Mouse (Mus musculus) 416B (cell line): ENCODE measurements around the gene Anxa1.
A peak's percentile ranks its signal among the peaks of the same experiment; 100 is the strongest.

Source experiments
- DNase-seq: peaks from one replicate; pipeline ENCODE4 v3.0.0; 2011; ENCODE audit warnings: low read depth

Gene Anxa1

DNA sequence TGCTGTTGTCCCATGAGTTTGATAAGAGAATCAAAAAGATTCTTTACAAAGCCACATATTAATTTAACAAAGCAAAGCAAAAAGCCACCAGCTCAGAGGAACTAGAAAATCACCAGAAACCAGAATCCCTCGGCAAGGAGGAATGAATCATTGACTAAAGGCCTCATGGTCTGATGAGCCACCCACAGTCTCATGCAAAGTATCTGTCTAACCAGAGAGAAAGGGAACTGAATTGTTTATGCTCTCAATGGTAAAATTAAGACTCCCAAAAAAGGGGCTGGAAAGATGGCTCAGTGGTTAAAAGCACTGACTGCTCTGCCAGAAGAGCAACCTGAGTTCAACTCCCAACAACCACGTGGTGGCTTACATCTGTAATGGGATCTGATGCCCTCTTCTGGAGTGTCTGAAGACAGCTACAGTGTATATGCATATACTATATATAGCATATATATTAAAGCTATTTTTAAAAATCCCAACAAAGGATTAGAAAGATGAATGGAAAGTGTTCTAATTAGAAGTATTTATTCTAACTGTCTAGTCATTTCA is 9.5 kb downstream of the Anxa1 start:
- no peak for DNase-seq

DNA sequence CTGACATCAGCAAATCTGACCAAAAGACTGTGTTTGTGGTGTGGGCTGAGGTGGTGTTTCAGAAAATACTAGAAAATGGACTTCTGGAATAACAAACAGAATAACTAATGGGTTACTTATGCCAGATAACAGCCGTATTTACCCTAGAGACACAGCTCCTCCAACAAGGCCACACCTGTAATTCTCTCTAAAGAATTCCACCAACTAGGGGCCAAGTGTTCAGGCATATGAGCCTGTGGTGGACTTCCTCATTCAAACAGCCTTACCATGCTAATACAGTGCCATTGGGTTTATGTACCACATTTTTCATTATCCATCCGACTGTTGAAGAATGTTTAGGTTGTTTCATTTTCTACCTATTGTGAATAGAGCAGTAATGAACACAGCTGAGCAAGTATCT is 20.6 kb downstream of the Anxa1 start:
- DNase-seq: no peak

GRCm38 (mm10) chr19:20366571-20366970 is 24.2 kb downstream of the Anxa1 start:
- DNase-seq: no peak

GRCm38 (mm10) chr19:20366010-20366409 is 24.7 kb downstream of the Anxa1 start:
- DNase-seq: peak; percentile 38

- no peak for DNase-seq
Measured at GRCm38 (mm10) chr19:20365364-20365763, 25.4 kb downstream of the Anxa1 start.

- peak; percentile 80 for DNase-seq
Measured at GRCm38 (mm10) chr19:20364931-20365330, 25.8 kb downstream of the Anxa1 start.

DNA sequence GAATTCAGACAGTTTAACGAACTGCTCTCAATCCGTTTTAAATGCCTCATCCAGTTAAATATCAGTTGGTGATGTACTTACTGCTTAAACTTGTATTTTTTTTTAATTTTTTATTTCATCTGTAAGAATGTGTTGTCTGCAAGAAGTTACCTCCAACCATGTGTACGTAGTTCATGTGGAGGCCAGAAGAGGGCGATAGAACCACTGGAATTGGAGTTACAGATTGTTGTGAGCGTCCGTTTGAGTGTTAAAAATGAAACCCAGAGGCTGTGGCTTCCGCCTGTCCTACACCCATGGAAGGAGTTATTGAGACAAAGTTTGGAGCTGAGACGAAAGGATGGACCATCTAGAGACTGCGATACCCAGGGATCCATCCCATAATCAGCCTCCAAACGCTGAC is 27.5 kb downstream of the Anxa1 start:
- peak; percentile 84 for DNase-seq

- peak; percentile 79 for DNase-seq
Measured at GRCm38 (mm10) chr19:20361917-20362577, 28.7 kb downstream of the Anxa1 start.

GRCm38 (mm10) chr19:20358679-20359078 is 32.1 kb downstream of the Anxa1 start:
- DNase-seq: no peak

- DNase-seq: peak; percentile 82
Measured at GRCm38 (mm10) chr19:20345317-20345917, 45.3 kb downstream of the Anxa1 start.

- DNase-seq: peak; percentile 80
Measured at GRCm38 (mm10) chr19:20344511-20345316, 46.0 kb downstream of the Anxa1 start.

DNA sequence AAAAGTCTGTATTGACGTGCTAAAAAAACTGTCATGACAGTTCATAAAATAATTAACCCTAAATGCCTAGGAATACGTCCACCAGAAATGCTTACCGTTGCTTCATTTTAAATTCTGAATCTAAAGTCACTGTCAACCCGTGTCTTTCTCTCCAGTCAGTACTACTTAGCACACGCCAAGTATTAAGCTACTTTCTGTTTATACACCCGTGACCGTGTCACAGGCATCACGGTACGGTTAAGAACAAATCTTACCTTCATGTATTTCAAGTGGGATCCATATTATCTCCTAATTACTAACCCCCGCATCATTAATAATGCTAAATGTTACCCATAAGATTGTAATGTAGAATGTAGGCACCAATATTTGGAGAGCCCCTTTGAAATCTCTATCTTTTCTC is 46.7 kb downstream of the Anxa1 start:
- DNase-seq: no peak
